Mouse (Mus musculus) forebrain, postnatal 0 days (tissue): Measurements from ENCODE around the gene Kdm2a. TPM values are rescaled to one million over a fixed set of nuclear protein-coding genes. Genes with fewer than 3 reads are reported as not detected.

Experiments
- ATAC-seq: fragments of 200-750 bp; cut with Nextera tagmentation; 2 replicates; pipeline ENCODE4 v1.8.0; 2017; ENCODE audit warnings: mild to moderate bottlenecking, moderate library complexity
- DNase-seq: peaks from one replicate; pipeline ENCODE4 v3.0.0-alpha.2; 2015
- H3K27ac ChIP-seq: fragments of 300-500 bp; sonication (generic); 2 replicates; pipeline ENCODE4 v1.5.1; 2014; ENCODE audit warnings: low read depth, mild to moderate bottlenecking, antibody characterized with exemption, low read length, moderate library complexity, mixed read lengths
- H3K27me3 ChIP-seq: fragments of 300-500 bp; sonication (generic); 2 replicates; pipeline ENCODE4 v1.6.1; 2014; ENCODE audit warnings: mild to moderate bottlenecking, low read length, mixed read lengths; ENCODE audit not compliant: insufficient read depth
- H3K36me3 ChIP-seq: fragments of 300-500 bp; sonication (generic); 2 replicates; pipeline ENCODE4 v1.6.1; 2014; ENCODE audit warnings: mild to moderate bottlenecking, moderate library complexity; ENCODE audit not compliant: insufficient read depth
- H3K4me1 ChIP-seq: fragments of 300-500 bp; sonication (generic); 2 replicates; pipeline ENCODE4 v1.6.1; 2014; ENCODE audit warnings: antibody characterized with exemption; ENCODE audit not compliant: insufficient read depth
- H3K4me2 ChIP-seq: fragments of 300-500 bp; sonication (generic); 2 replicates; pipeline ENCODE4 v1.6.1; 2014; ENCODE audit warnings: low read depth, mild to moderate bottlenecking, moderate library complexity
- H3K4me3 ChIP-seq: fragments of 300-500 bp; sonication (generic); 2 replicates; pipeline ENCODE4 v1.5.1; 2014; ENCODE audit warnings: low read depth, low read length, mixed read lengths
- H3K9ac ChIP-seq: fragments of 300-500 bp; sonication (generic); 2 replicates; pipeline ENCODE4 v1.6.1; 2014; ENCODE audit warnings: mild to moderate bottlenecking
- H3K9me3 ChIP-seq: fragments of 300-500 bp; sonication (generic); 2 replicates; pipeline ENCODE4 v1.6.1; 2016; ENCODE audit warnings: low read length
- CTCF ChIP-seq: sonication (generic); IDR thresholded peaks from 2 replicates; pipeline ENCODE4 v1.5.1; 2016; ENCODE audit warnings: antibody characterized with exemption, control low read depth, low read depth
- WGBS: fragments of 180-500 bp; shearing (Covaris S2); extraction: QIAGEN DNeasy Blood & Tissue Kit; methylation state at CpG from one replicate; pipeline ENCODE4 v1.1.7; 2014; 5-methylcytosine and 5-hydroxymethylcytosine counted together
- polyA plus RNA-seq: library from polyadenylated mRNA; unstranded; fragments of >200 nt; fragmentation: Nextera tagmentation; extraction: Ambion mirVana; gene quantifications from 2 replicates; pipeline ENCODE4 v1.2.1, GENCODE M21; 2015
- total RNA-seq: library from RNA; depleted of rRNA; stranded (reverse); fragments of >200 nt; gene quantifications from 2 replicates; pipeline ENCODE4 v1.2.3, GENCODE M21; 2014

The Kdm2a gene
- total and polyA plus RNA-seq, 2 experiments from 2014 or later, result 19.5 to 71.7 TPM

DNA sequence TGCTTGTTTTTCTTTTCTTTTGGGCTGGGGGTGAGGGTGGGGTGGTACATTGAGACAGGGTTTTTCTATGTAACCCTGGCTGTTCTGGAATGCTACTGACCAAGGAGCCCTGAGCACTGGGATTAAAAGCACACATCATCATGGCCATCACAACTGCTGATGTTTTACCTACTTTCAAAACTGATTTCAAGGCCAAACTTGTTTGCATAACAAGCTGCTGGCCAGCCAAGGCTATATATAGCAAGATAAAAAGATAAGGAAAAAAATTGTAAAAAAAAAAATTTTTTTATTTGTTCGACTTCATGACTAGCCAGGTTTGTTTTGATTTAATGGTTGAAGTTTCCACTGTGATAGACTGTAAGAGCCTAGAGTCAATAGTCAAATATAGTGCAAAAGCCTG lies 27.8 kb downstream of the Kdm2a start:
- no peak for DNase-seq
- H3K27ac ChIP-seq, result no peak overlapping the region
- no peaks in the 10 kb centered on the region for H3K27me3 ChIP-seq
- no peak overlapping the region for H3K9ac ChIP-seq
- H3K4me1 ChIP-seq, result no peaks in the 10 kb centered on the region
- WGBS, result 93% methylated on average over 1 of the region's 1 CpGs
- no peaks in the 10 kb centered on the region for H3K36me3 ChIP-seq
- no peaks in the 10 kb centered on the region for H3K9me3 ChIP-seq
- H3K4me2 ChIP-seq, result no peak overlapping the region
- no peak for TF ChIP-seq CTCF
- no peak overlapping the region for H3K4me3 ChIP-seq
- no peak for ATAC-seq

DNA sequence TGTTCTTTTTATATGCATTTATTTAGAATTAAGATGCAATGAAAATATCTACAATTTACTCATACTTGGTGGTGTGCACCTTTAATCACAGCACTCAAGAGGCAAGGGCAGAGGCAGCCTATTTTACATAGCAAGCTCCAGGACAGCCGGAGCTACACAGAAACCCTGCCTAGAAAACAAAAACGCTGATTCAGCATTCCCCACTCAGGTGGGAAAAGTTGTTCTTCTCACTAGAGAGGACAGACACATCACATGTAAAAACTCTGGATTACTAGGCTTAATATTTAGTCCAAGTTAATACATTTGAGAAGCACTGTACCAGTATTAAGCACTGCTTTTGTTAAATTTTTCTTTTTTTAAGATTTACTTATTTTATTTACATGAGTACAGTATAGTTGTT lies 48.6 kb downstream of the Kdm2a start:
- Histone ChIP-seq H3K27me3 (no peaks in the 10 kb centered on the region), H3K27ac (no peak overlapping the region), H3K36me3 (peaks cover 33% of the 10 kb centered on the region), H3K4me2 (no peak overlapping the region), H3K9ac (no peak overlapping the region), H3K4me3 (no peak overlapping the region), H3K4me1 (no peaks in the 10 kb centered on the region), H3K9me3 (no peaks in the 10 kb centered on the region)
- no peak for ATAC-seq
- no peak for DNase-seq
- WGBS, result 83% methylated on average over 2 of the region's 2 CpGs
- no peak for TF ChIP-seq CTCF

DNA sequence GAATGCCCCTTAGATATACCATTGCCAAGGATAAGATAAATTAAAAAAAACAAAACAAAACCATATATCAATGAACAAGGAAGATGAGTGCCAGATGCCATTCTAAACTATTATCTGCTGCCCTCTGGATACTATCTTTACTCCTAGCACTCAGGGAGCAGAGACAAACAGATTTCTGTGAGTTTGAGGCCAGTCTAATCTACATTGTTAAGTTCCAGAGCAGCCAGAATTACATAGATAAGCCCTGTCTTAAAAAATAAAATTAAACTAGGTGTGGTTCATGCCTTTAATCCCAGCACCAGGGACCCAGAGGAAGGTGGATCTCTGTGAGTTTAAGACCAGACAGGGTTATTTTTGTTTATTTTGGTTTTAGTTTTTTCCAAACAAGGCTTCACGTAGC lies 51.6 kb downstream of the Kdm2a start:
- no peak overlapping the region for H3K4me3 ChIP-seq
- no peak overlapping the region for H3K27ac ChIP-seq
- H3K9me3 ChIP-seq, result no peaks in the 10 kb centered on the region
- TF ChIP-seq CTCF, result no peak
- peaks cover 43% of the 10 kb centered on the region for H3K36me3 ChIP-seq
- H3K9ac ChIP-seq, result no peak overlapping the region
- 92% methylated on average over 1 of the region's 1 CpGs for WGBS
- no peaks in the 10 kb centered on the region for H3K4me1 ChIP-seq
- ATAC-seq (no peak), DNase-seq (no peak)
- no peak overlapping the region for H3K4me2 ChIP-seq
- no peaks in the 10 kb centered on the region for H3K27me3 ChIP-seq

DNA sequence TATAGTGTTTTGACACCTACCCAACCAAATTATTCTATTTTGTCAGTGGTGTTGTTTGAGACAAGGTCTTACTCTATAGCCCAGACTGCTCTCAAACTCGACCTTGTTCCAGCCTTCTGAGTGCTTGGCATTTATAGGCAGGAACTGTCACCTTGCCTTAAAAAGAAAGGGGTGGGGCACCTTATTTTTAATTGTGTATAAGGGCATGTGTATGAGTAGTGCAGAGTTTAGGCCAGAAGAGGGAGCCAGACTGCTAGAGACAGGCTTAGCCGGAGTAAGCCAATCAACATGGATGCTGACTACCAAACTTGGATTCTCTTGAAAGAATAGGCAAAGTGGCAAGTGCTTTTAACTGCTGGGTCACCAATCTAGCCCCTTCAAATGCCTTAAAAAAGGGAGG lies 59.9 kb downstream of the Kdm2a start:
- 21% methylated on average over 2 of the region's 2 CpGs for WGBS
- no peak; the same call in 1 of the 2 replicates for ATAC-seq
- TF ChIP-seq CTCF, result peak; percentile 75

DNA sequence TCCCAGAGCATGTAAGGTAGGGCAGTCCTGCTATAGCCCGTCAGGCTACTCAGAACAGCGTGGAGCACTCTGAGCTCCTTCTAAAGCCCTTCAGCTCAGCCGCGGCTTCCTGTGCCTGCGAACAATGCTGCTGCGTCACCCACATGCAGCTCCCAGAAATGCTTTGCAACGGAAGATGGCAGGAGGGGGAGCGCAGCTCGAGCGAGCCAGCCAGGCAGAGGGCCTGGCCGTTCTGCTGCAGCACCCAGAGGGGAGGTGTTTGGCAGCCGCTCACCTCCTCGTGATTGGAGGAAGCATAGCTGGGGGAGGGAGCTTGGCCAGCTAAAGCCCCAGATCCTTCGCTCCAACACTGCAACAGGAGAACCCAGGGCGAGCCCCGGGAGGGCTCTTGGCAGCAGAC lies 64.3 kb downstream of the Kdm2a start:
- WGBS, result under 1% methylated on average over 16 of the region's 16 CpGs

More for the DNA sequence above, 59.9 kb downstream of the Kdm2a start:
- Histone ChIP-seq H3K36me3 (peaks cover 25% of the 10 kb centered on the region), H3K4me2 (no peak overlapping the region), H3K27me3 (no peaks in the 10 kb centered on the region), H3K9me3 (no peaks in the 10 kb centered on the region), H3K4me1 (no peaks in the 10 kb centered on the region), H3K27ac (no peak overlapping the region), H3K4me3 (no peak overlapping the region), H3K9ac (no peak overlapping the region)
- DNase-seq, result peak; percentile 65

DNA sequence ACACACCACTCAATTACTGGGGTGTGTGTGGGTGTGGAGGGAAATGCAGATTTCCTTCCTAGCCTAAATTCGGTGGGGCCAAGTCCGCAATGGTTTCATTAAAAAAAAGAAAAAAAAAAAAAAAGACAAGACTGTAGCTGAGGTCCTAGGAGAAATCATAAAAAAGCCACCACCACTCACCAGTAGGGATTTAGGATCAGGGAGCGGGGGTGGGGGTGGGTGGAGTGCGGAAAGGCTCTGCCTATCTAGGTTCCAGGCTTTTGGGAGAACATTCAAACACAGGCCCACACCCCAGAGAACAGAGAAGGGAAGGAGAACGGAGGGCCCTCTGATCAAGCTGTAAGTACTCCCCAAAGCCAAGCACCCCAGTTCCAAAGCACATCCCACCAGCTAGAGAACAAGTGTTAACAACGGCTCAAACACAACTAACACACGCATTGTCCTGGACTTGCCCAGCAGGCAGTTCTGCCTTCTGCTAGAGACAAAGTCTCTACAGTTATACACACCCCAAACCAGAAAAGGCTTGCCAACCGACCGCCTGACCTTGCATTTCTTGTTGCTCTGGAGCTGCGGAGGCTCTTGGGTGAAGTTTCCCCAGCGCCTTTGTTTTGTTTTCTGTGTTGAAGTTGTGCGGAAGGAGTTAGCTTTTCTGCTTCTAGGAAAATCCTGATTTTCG lies 64.8 kb downstream of the Kdm2a start:
- Histone ChIP-seq H3K4me1 (peaks cover 13% of the 10 kb centered on the region; the same call in 1 of the 2 replicates), H3K36me3 (peaks cover 18% of the 10 kb centered on the region), H3K4me3 (peak overlapping the region; percentile 47), H3K27ac (peak overlapping the region; percentile 83), H3K4me2 (peak overlapping the region; percentile 71), H3K9ac (peak overlapping the region; percentile 48), H3K9me3 (no peaks in the 10 kb centered on the region), H3K27me3 (no peaks in the 10 kb centered on the region)
- TF ChIP-seq CTCF, result no peak
- 2% methylated on average over 13 of the region's 13 CpGs for WGBS
- peak; percentile 24 for ATAC-seq
- DNase-seq, result no peak

More for the DNA sequence above, 64.3 kb downstream of the Kdm2a start:
- TF ChIP-seq CTCF, result peak; percentile 33; the same call in 1 of the 2 replicates
- H3K9ac ChIP-seq, result peak overlapping the region; percentile 48
- H3K36me3 ChIP-seq, result peaks cover 15% of the 10 kb centered on the region
- peak overlapping the region; percentile 83 for H3K27ac ChIP-seq
- peak overlapping the region; percentile 71 for H3K4me2 ChIP-seq
- ATAC-seq (peak; percentile 98), DNase-seq (peak; percentile 94)
- H3K27me3 ChIP-seq, result no peaks in the 10 kb centered on the region
- H3K4me1 ChIP-seq, result peaks cover 13% of the 10 kb centered on the region; the same call in 1 of the 2 replicates
- H3K9me3 ChIP-seq, result no peaks in the 10 kb centered on the region
- H3K4me3 ChIP-seq, result peak overlapping the region; percentile 47

DNA sequence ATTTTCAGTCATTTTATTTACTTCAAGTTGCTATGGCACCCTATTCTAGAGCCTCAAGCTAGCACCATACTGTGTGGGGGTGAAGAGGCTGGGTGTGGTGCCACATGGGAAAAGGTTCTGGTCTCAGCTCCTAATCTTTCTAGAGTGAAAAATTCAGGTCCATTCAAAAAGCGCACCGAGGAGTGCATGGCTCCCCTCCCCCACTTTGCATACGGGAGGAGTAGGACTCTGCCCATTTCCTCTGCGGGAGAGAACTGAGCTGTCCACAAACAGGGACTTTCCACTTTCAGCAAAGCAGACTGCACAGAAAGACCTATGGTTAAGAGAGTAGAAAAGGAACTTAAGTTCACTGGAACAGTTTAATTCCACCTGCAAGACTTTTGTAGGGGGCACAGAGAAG lies 65.4 kb downstream of the Kdm2a start:
- no peaks in the 10 kb centered on the region for H3K27me3 ChIP-seq
- H3K9ac ChIP-seq, result peak overlapping the region; percentile 48; the same call in 1 of the 2 replicates
- TF ChIP-seq CTCF, result no peak
- peak; percentile 27 for DNase-seq
- no peaks in the 10 kb centered on the region for H3K9me3 ChIP-seq
- peaks cover 13% of the 10 kb centered on the region; the same call in 1 of the 2 replicates for H3K4me1 ChIP-seq
- peaks cover 24% of the 10 kb centered on the region for H3K36me3 ChIP-seq
- H3K4me3 ChIP-seq, result peak overlapping the region; percentile 47
- ATAC-seq, result no peak
- peak overlapping the region; percentile 71 for H3K4me2 ChIP-seq
- 2% methylated on average over 4 of the region's 4 CpGs for WGBS
- peak overlapping the region; percentile 83; the same call in 1 of the 2 replicates for H3K27ac ChIP-seq
